Mouse (Mus musculus) lung, embryonic 15.5 days (tissue): Measurements from ENCODE around the gene Gm3453. TPM values are rescaled to one million over a fixed set of nuclear protein-coding genes. Genes with fewer than 3 reads are reported as not detected.
"Not testable (repeated sequence)": the region's sequence is repeated elsewhere in the genome, so short reads cannot be mapped to it uniquely, and the experiment has no call there.

Source experiments
- ATAC-seq: fragments of 200-750 bp; cut with Nextera tagmentation; 2 replicates; pipeline ENCODE4 v1.8.0; 2017; ENCODE audit warnings: moderate number of reproducible peaks, borderline replicate concordance; ENCODE audit not compliant: low FRiP score, low TSS enrichment; ENCODE audit errors: extremely low read depth
- H3K27ac ChIP-seq: fragments of 300-500 bp; sonication (generic); 2 replicates; pipeline ENCODE4 v1.5.1; 2015; ENCODE audit warnings: moderate library complexity, mild to moderate bottlenecking, inconsistent platforms
- H3K27me3 ChIP-seq: fragments of 300-500 bp; sonication (generic); 2 replicates; pipeline ENCODE4 v1.6.1; 2015; ENCODE audit warnings: inconsistent platforms
- H3K36me3 ChIP-seq: fragments of 300-500 bp; sonication (generic); 2 replicates; pipeline ENCODE4 v1.6.1; 2015; ENCODE audit warnings: inconsistent platforms
- H3K4me1 ChIP-seq: fragments of 300-500 bp; sonication (generic); 2 replicates; pipeline ENCODE4 v1.6.1; 2015; ENCODE audit warnings: inconsistent platforms
- H3K4me2 ChIP-seq: fragments of 300-500 bp; sonication (generic); 2 replicates; pipeline ENCODE4 v1.6.1; 2015; ENCODE audit warnings: inconsistent platforms, mild to moderate bottlenecking, moderate library complexity
- H3K4me3 ChIP-seq: fragments of 300-500 bp; sonication (generic); 2 replicates; pipeline ENCODE4 v1.5.1; 2015; ENCODE audit warnings: mild to moderate bottlenecking, inconsistent platforms
- H3K9ac ChIP-seq: fragments of 300-500 bp; sonication (generic); 2 replicates; pipeline ENCODE4 v1.6.1; 2015; ENCODE audit warnings: inconsistent platforms
- H3K9me3 ChIP-seq: fragments of 300-500 bp; sonication (generic); 2 replicates; pipeline ENCODE4 v1.6.1; 2016; ENCODE audit warnings: inconsistent platforms
- WGBS: fragments of 180-500 bp; shearing (Covaris S2); methylation state at CpG from one replicate; pipeline ENCODE4 v1.1.7; 2015; 5-methylcytosine and 5-hydroxymethylcytosine counted together
- polyA plus RNA-seq: library from polyadenylated mRNA; unstranded; fragments of >200 nt; fragmentation: Nextera tagmentation; extraction: Ambion mirVana; gene quantifications from 2 replicates; pipeline ENCODE4 v1.2.1, GENCODE M21; 2015

Gene Gm3453
- polyA plus RNA-seq = not detected in 2 replicates

GRCm38 (mm10) chr14:5979037-5979436, at the start of gene Gm3453:
Gene Gm3453, minus strand, starts transcription at chr14:5979137.
- H3K36me3 ChIP-seq, H3K4me2 ChIP-seq, H3K9me3 ChIP-seq, H3K4me3 ChIP-seq, H3K27ac ChIP-seq, H3K27me3 ChIP-seq, ATAC-seq, H3K9ac ChIP-seq, H3K4me1 ChIP-seq: not testable (repeated sequence)
- 44% methylated on average over 2 of the region's 2 CpGs for WGBS

GRCm38 (mm10) chr14:5987136-5987535, 8.2 kb upstream of the Gm3453 start:
- not testable (repeated sequence) for H3K27me3 ChIP-seq, H3K9me3 ChIP-seq, H3K4me2 ChIP-seq, H3K27ac ChIP-seq, H3K4me1 ChIP-seq, H3K4me3 ChIP-seq, ATAC-seq, H3K36me3 ChIP-seq, H3K9ac ChIP-seq
- WGBS = 77% methylated on average over 5 of the region's 7 CpGs

GRCm38 (mm10) chr14:5962441-5962840, 16.5 kb downstream of the Gm3453 start:
- WGBS = 46% methylated on average over 4 of the region's 4 CpGs
- not testable (repeated sequence) for H3K4me3 ChIP-seq, H3K9me3 ChIP-seq, H3K9ac ChIP-seq, ATAC-seq, H3K27me3 ChIP-seq, H3K27ac ChIP-seq, H3K4me2 ChIP-seq, H3K4me1 ChIP-seq, H3K36me3 ChIP-seq

GRCm38 (mm10) chr14:5961635-5962034, 17.3 kb downstream of the Gm3453 start, which contains the start of gene Gm3248:
Gene Gm3248, minus strand, starts transcription at chr14:5961745.
- H3K9ac ChIP-seq, H3K9me3 ChIP-seq, H3K36me3 ChIP-seq, H3K4me1 ChIP-seq, ATAC-seq, H3K27me3 ChIP-seq: not testable (repeated sequence)
- 0% methylated on average over 13 of the region's 23 CpGs for WGBS
- Histone ChIP-seq H3K4me3 (peak within 1 kb of the TSS; percentile 43), H3K4me2 (peak within 1 kb of the TSS; percentile 74), H3K27ac (0 out of 2 replicates have a peak within 1 kb of the TSS, but pooled peaks have one; percentile 33)

- not testable (repeated sequence) for H3K27me3 ChIP-seq, ATAC-seq, H3K9ac ChIP-seq, H3K9me3 ChIP-seq, H3K4me1 ChIP-seq, H3K36me3 ChIP-seq
- 0 out of 2 replicates have a peak overlapping the region, but pooled peaks have one; percentile 33 for H3K27ac ChIP-seq
- H3K4me3 ChIP-seq = peak overlapping the region; percentile 43
- under 1% methylated on average over 20 of the region's 24 CpGs for WGBS
- H3K4me2 ChIP-seq = peak overlapping the region; percentile 74
These were observed 17.8 kb downstream of the Gm3453 start for GRCm38 (mm10) chr14:5961102-5961501.

GRCm38 (mm10) chr14:5960479-5960878, 18.5 kb downstream of the Gm3453 start:
- H3K4me1 ChIP-seq, H3K36me3 ChIP-seq, H3K4me2 ChIP-seq, H3K4me3 ChIP-seq, ATAC-seq, H3K27me3 ChIP-seq, H3K9me3 ChIP-seq, H3K27ac ChIP-seq, H3K9ac ChIP-seq: not testable (repeated sequence)
- 17% methylated on average over 5 of the region's 10 CpGs for WGBS

GRCm38 (mm10) chr14:5923276-5923675, 55.7 kb downstream of the Gm3453 start:
- ATAC-seq, H3K9me3 ChIP-seq, H3K4me3 ChIP-seq, H3K4me1 ChIP-seq, H3K27ac ChIP-seq, H3K9ac ChIP-seq, H3K36me3 ChIP-seq, H3K4me2 ChIP-seq, H3K27me3 ChIP-seq: not testable (repeated sequence)
- WGBS = 65% methylated on average over 7 of the region's 7 CpGs

Other genes with a start within 250 kb of the Gm3453 start
- gene Gm3373, start 237.6 kb downstream of the Gm3453 start, polyA plus RNA-seq = 0.52 TPM in 1 of 2 replicates, not detected in the other
- gene Gm3383, start 171.2 kb downstream of the Gm3453 start, polyA plus RNA-seq = 0.50 and 0.57 TPM in 2 replicates
- gene Gm3424, start 148.8 kb downstream of the Gm3453 start, polyA plus RNA-seq = not detected in 2 replicates
- 0.10 and 0.24 TPM in 2 replicates for gene Gm8237, start 98.8 kb downstream of the Gm3453 start, polyA plus RNA-seq
- 0.45 and 0.49 TPM in 2 replicates for gene Gm3248, start 17.4 kb downstream of the Gm3453 start, polyA plus RNA-seq
- gene Gm6337, start 79.1 kb upstream of the Gm3453 start, polyA plus RNA-seq = not detected in 2 replicates
- gene Gm8206, start 114.8 kb upstream of the Gm3453 start, polyA plus RNA-seq = 0.35 and 0.52 TPM in 2 replicates
- 1.2 TPM in 2 replicates for gene Gm3468, start 129.5 kb upstream of the Gm3453 start, polyA plus RNA-seq
- gene Gm3476, start 146.7 kb upstream of the Gm3453 start, polyA plus RNA-seq = not detected in 2 replicates
- not detected in 2 replicates for gene Gm21560, start 240.2 kb upstream of the Gm3453 start, polyA plus RNA-seq